Mouse (Mus musculus): Measurements from ENCODE around the gene Herpud1. TPM values are rescaled to one million over a fixed set of nuclear protein-coding genes. Genes with fewer than 3 reads are reported as not detected.

The Herpud1 gene
- polyA plus RNA-seq, 1 experiment from 2014 or later, result 72.3 TPM

GRCm38 (mm10) chr8:94444480-94444879, 58.2 kb downstream of the Herpud1 start:
- 73% methylated on average over 2 of the region's 2 CpGs for WGBS
- Histone ChIP-seq H3K9me3 (replicated peaks; ENCODE audit: control insufficient read depth, low read length, poor library complexity, severe bottlenecking) (no peaks in the 10 kb centered on the region), H3K9ac (ENCODE audit: low read depth, low read length) (no peak overlapping the region), H3K4me2 (ENCODE audit: low read length) (no peak overlapping the region), H3K27me3 (ENCODE audit: control insufficient read depth, insufficient read depth, low read depth, low read length) (no peaks in the 10 kb centered on the region), H3K36me3 (ENCODE audit: control insufficient read depth, insufficient read depth, low read length) (no peaks in the 10 kb centered on the region), H3K27ac (ENCODE audit: low read length) (no peak overlapping the region), H3K4me3 (ENCODE audit: low read depth, low read length) (no peak overlapping the region), H3K4me1 (ENCODE audit: control insufficient read depth, insufficient read depth, low read length) (no peaks in the 10 kb centered on the region)
- ATAC-seq, result no peak

Other genes with a start within 250 kb of the Herpud1 start
- not detected in 2 replicates for gene Mt4, start 249.2 kb upstream of the Herpud1 start, polyA plus RNA-seq (2015; fragmentation: Nextera tagmentation; extraction: Ambion mirVana)
- gene Mt3, start 233.8 kb upstream of the Herpud1 start, polyA plus RNA-seq (2015; fragmentation: Nextera tagmentation; extraction: Ambion mirVana), result 141 and 227 TPM in 2 replicates
- 11.5 and 17.9 TPM in 2 replicates for gene Mt2, start 213.8 kb upstream of the Herpud1 start, polyA plus RNA-seq (2015; fragmentation: Nextera tagmentation; extraction: Ambion mirVana)
- gene Mt1, start 207.4 kb upstream of the Herpud1 start, polyA plus RNA-seq (2015; fragmentation: Nextera tagmentation; extraction: Ambion mirVana), result 51.8 and 86.0 TPM in 2 replicates
- gene Nup93, start 171.9 kb upstream of the Herpud1 start, polyA plus RNA-seq (2015; fragmentation: Nextera tagmentation; extraction: Ambion mirVana), result 58.6 and 59.1 TPM in 2 replicates
- gene Slc12a3, start 57.2 kb upstream of the Herpud1 start, polyA plus RNA-seq (2015; fragmentation: Nextera tagmentation; extraction: Ambion mirVana), result 0.09 TPM in 1 of 2 replicates, not detected in the other
- 0.49 and 0.77 TPM in 2 replicates for gene Nlrc5, start 47.9 kb downstream of the Herpud1 start, polyA plus RNA-seq (2015; fragmentation: Nextera tagmentation; extraction: Ambion mirVana)
- 25.0 and 26.2 TPM in 2 replicates for gene Cpne2, start 146.6 kb downstream of the Herpud1 start, polyA plus RNA-seq (2015; fragmentation: Nextera tagmentation; extraction: Ambion mirVana)
- gene Rspry1, start 215.5 kb downstream of the Herpud1 start, polyA plus RNA-seq (2015; fragmentation: Nextera tagmentation; extraction: Ambion mirVana), result 51.2 and 56.6 TPM in 2 replicates
- 74.0 and 88.9 TPM in 2 replicates for gene Fam192a, start 215.6 kb downstream of the Herpud1 start, polyA plus RNA-seq (2015; fragmentation: Nextera tagmentation; extraction: Ambion mirVana)